Mouse (Mus musculus): Measurements from ENCODE around the gene Camta1.

- no peak for TF ChIP-seq CTCF (conservative IDR thresholded peaks at IDR 0.05; ENCODE audit: insufficient read depth, insufficient read length, low read depth, low read length)
- TF ChIP-seq POLR2A (IDR thresholded peaks at IDR 0.05; ENCODE audit: low read depth, low read length) = no peak
Measured at GRCm38 (mm10) chr4:151127636-151128548, 733.8 kb downstream of the Camta1 start.
